8 mouse cellular contexts compared by ENCODE assay signal in the genomic region with DNA sequence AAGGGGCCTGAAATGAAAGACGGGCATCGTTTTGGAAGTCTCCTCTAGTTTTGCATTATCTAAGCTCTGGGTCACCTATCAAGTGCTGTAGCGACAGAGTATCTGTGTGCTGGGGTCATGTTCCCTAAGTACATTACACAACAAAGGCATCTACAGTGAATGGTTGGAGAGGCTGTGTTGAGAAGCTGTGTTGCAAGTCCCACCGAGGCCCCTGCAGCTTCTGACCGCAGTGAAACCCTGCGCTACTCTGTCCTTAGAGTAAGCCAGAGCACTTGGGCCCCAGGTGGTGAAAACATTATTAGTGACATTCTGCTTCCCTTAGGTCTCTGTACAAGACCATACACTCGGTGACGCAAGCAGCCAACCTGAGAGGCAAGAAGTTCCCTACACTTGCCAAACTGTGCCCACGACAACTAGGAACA. TPM values are rescaled to one million over a fixed set of nuclear protein-coding genes. Genes with fewer than 3 reads are reported as not detected.
DNase-seq lines count a peak whose midpoint lies in the region; ATAC-seq and TF ChIP-seq lines count a peak whose summit lies in the region.

No protein-coding gene starts in this region.

- no peak for TF ChIP-seq POLR2A in embryonic fibroblast, embryonic 13.5 days (IDR thresholded peaks at IDR 0.05; ENCODE audit: low read depth, low read length)
- no peak for TF ChIP-seq POLR2A in lung, adult 2 months (IDR thresholded peaks at IDR 0.05; ENCODE audit: borderline replicate concordance, extremely low read depth, low read depth, low read length)

- no peaks in the 10 kb centered on the region for H3K9me3 ChIP-seq in intestine, postnatal 0 days (ENCODE audit: control insufficient read depth)
- no peaks in the 10 kb centered on the region for H3K9me3 ChIP-seq in neural tube, embryonic 13.5 days

- no peaks in the 10 kb centered on the region for H3K27me3 ChIP-seq in intestine, postnatal 0 days (replicated peaks; ENCODE audit: control insufficient read depth, insufficient read depth, low read length)
- peaks cover 40% of the 10 kb centered on the region for H3K27me3 ChIP-seq in neural tube, embryonic 13.5 days

- peak overlapping the region; percentile 93; the same call in 1 of the 2 replicates for H3K27ac ChIP-seq in layer of hippocampus, adult 2 months
- H3K27ac ChIP-seq in embryonic fibroblast, embryonic 13.5 days (ENCODE audit: insufficient read depth, low read length) = no peak overlapping the region
- H3K27ac ChIP-seq in intestine, postnatal 0 days (ENCODE audit: low read depth, low read length) = peak overlapping the region; percentile 72; the same call in 1 of the 2 replicates
- H3K27ac ChIP-seq in neural tube, embryonic 13.5 days (replicated peaks) = peak overlapping the region; percentile 91

- H3K4me3 ChIP-seq in layer of hippocampus, adult 2 months = peak overlapping the region; percentile 80
- peak overlapping the region; percentile 51; the same call in 1 of the 2 replicates for H3K4me3 ChIP-seq in embryonic fibroblast, embryonic 13.5 days (ENCODE audit: insufficient read depth, low read length)
- peak overlapping the region; percentile 51 for H3K4me3 ChIP-seq in intestine, postnatal 0 days (ENCODE audit: low read depth, low read length)
- H3K4me3 ChIP-seq in neural tube, embryonic 13.5 days = peak overlapping the region; percentile 74
- no peak overlapping the region for H3K4me3 ChIP-seq in lung, adult 2 months (replicated peaks; ENCODE audit: extremely low read depth, low read depth, low read length)

- no peaks in the 10 kb centered on the region; the same call in 1 of the 2 replicates for H3K4me1 ChIP-seq in embryonic fibroblast, embryonic 13.5 days (ENCODE audit: control insufficient read depth, insufficient read depth, low read length)
- peaks cover 8% of the 10 kb centered on the region; the same call in 1 of the 2 replicates for H3K4me1 ChIP-seq in intestine, postnatal 0 days (replicated peaks; ENCODE audit: control insufficient read depth, insufficient read depth, low read length)
- H3K4me1 ChIP-seq in neural tube, embryonic 13.5 days (replicated peaks) = peaks cover 51% of the 10 kb centered on the region
- H3K4me1 ChIP-seq in lung, adult 2 months (ENCODE audit: control insufficient read depth, insufficient read depth, low read length) = peaks cover 3% of the 10 kb centered on the region

- ATAC-seq in intestine, postnatal 0 days = peak; percentile 2; the same call in 1 of the 2 replicates
- no peak for ATAC-seq in neural tube, embryonic 13.5 days (ENCODE audit: low read depth)

- no peak for DNase-seq in layer of hippocampus, adult 2 months (ENCODE audit: low spot score in 2 of 2)
- DNase-seq in layer of hippocampus, adult 11-12 months (ENCODE audit: low spot score) = no peak
- DNase-seq in adrenal gland, postnatal 36 days = no peak
- no peak for DNase-seq in cerebellum, postnatal 36 days
- DNase-seq in lung, adult 2 months = no peak

- peak overlapping the region; percentile 70 for H3K9ac ChIP-seq in intestine, postnatal 0 days (ENCODE audit: low read depth, low read length)
- peak overlapping the region; percentile 90 for H3K9ac ChIP-seq in neural tube, embryonic 13.5 days

- 0 out of 2 replicates have a peak, but pooled peaks cover 5% of the 10 kb centered on the region for H3K36me3 ChIP-seq in intestine, postnatal 0 days (ENCODE audit: control insufficient read depth, insufficient read depth)
- H3K36me3 ChIP-seq in neural tube, embryonic 13.5 days = 0 out of 2 replicates have a peak, but pooled peaks cover 9% of the 10 kb centered on the region

- no peak for TF ChIP-seq CTCF in layer of hippocampus, adult 2 months (conservative IDR thresholded peaks at IDR 0.05)
- TF ChIP-seq CTCF in embryonic fibroblast, embryonic 13.5 days (IDR thresholded peaks at IDR 0.05; ENCODE audit: borderline replicate concordance, insufficient read depth, low read length) = no peak
- TF ChIP-seq CTCF in intestine, postnatal 0 days (IDR thresholded peaks at IDR 0.05; ENCODE audit: low read depth) = no peak
- TF ChIP-seq CTCF in lung, adult 2 months (IDR thresholded peaks at IDR 0.05; ENCODE audit: insufficient read depth, low read length) = no peak

- WGBS in intestine, postnatal 0 days = 23% methylated on average over 9 of the region's 9 CpGs
- WGBS in neural tube, embryonic 13.5 days = 31% methylated on average over 9 of the region's 9 CpGs
- 32% methylated on average over 9 of the region's 9 CpGs for WGBS in lung, adult 2 months

- peak overlapping the region; percentile 89 for H3K4me2 ChIP-seq in intestine, postnatal 0 days (replicated peaks; ENCODE audit: low read depth)
- peak overlapping the region; percentile 85 for H3K4me2 ChIP-seq in neural tube, embryonic 13.5 days

RNA-seq across cellular contexts. Expression of a gene that starts 20.5 kb away (rescaled TPM):
- total RNA-seq in layer of hippocampus, adult 2 months (2021) = 10 to 100 TPM; 45.3 to 46.9 TPM
- polyA plus RNA-seq in embryonic fibroblast, embryonic 13.5 days (2011; ENCODE audit: insufficient read length, low read depth, missing spikeins) = 0.09 and 0.12 TPM in 2 replicates
- polyA plus RNA-seq in intestine, postnatal 0 days (2015; fragmentation: Nextera tagmentation; extraction: Ambion mirVana) = 3.8 and 5.1 TPM in 2 replicates
- 32.7 and 36.6 TPM in 2 replicates for polyA plus RNA-seq in neural tube, embryonic 13.5 days (2015; fragmentation: Nextera tagmentation; extraction: Ambion mirVana)
- 1 to 10 TPM in 1 of 2 experiments, under 1 TPM in 1; 0.99 to 1.9 TPM for total RNA-seq in adrenal gland, postnatal 36 days (2021)
- polyA plus RNA-seq in lung, adult 2 months (2012; rRNA removed) = 0.31 and 0.98 TPM in 2 replicates
